Comparison of ENCODE assay signal across 11 mouse cellular contexts in the genomic region with DNA sequence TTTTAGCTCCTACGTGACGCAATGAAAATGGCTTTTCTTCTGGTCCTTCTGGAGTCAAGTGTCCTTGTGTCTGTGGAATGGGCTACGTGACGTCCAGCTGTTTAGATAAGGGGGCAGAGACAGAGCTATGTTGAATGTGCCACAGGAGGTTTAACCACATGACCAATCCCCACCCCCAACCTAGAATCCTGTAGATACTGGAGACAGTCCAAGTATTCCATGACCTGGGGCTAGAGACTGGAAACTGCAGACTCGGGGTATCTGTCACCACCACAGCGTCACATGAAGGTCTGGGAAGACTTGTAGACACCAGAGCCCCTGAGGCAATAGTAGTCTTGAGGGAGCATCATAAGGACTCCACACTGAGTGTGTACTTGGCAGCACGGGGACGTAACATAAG. TPM values are rescaled to one million over a fixed set of nuclear protein-coding genes. Genes with fewer than 3 reads are reported as not detected.
DNase-seq lines count a peak whose midpoint lies in the region; ATAC-seq lines count a peak whose summit lies in the region.
"Had no signal": no experiment of that assay in that cellular context is flagged by ENCODE, and none has a peak within 500 bp of the region (broad histone marks: within the 10 kb centered on the region; RNA-seq: fewer than 3 reads in every experiment).

No protein-coding gene starts in this region.

- WGBS in heart, embryonic 11.5 days (ENCODE audit: insufficient replicate concordance) = 35% methylated on average over 8 of the region's 8 CpGs
- WGBS in midbrain, embryonic 10.5 days = 85% methylated on average over 8 of the region's 8 CpGs
- WGBS in midbrain, embryonic 13.5 days = 78% methylated on average over 8 of the region's 8 CpGs
- WGBS in stomach, embryonic 15.5 days = 60% methylated on average over 8 of the region's 8 CpGs

- no peak overlapping the region for H3K9ac ChIP-seq in heart, embryonic 11.5 days (ENCODE audit: low read depth, low read length)
- H3K9ac ChIP-seq in midbrain, embryonic 13.5 days (replicated peaks) = no peak overlapping the region
- H3K9ac ChIP-seq in stomach, embryonic 15.5 days = no peak overlapping the region

- ATAC-seq in heart, embryonic 11.5 days (replicated peaks; ENCODE audit: insufficient number of reproducible peaks, low FRiP score, low TSS enrichment) = peak; percentile 40; the same call in 1 of the 2 replicates
- ATAC-seq in midbrain, embryonic 13.5 days = no peak
- ATAC-seq in stomach, embryonic 15.5 days (ENCODE audit: insufficient read depth, low FRiP score, low read depth) = 0 out of 2 replicates have a peak, but pooled peaks have one; percentile 2
- no peak for ATAC-seq in granulocyte monocyte progenitor cell, adult 5-6 weeks (replicated peaks; ENCODE audit: poor library complexity, severe bottlenecking)

- DNase-seq in heart, adult 18-20 months = no peak
- no peak for DNase-seq in midbrain, embryonic 10.5 days (ENCODE audit: low spot score)
- DNase-seq in induced T-regulatory cell, adult 2 months (ENCODE audit: low read depth) = peak; percentile 34
- no peak for DNase-seq in ovary, postnatal 14 days (ENCODE audit: low spot score)
- DNase-seq: adrenal gland, adult 2 months; cerebellum, adult 9-11 months; gastrocnemius, postnatal 36 days had no signal

- H3K27ac ChIP-seq in heart, embryonic 11.5 days (ENCODE audit: low read depth, low read length) = peak overlapping the region; percentile 59
- H3K27ac ChIP-seq in midbrain, embryonic 10.5 days (replicated peaks) = 0 out of 2 replicates have a peak overlapping the region, but pooled peaks have one; percentile 30
- H3K27ac ChIP-seq in midbrain, embryonic 13.5 days = no peak overlapping the region
- peak overlapping the region; percentile 77; the same call in 1 of the 2 replicates for H3K27ac ChIP-seq in stomach, embryonic 15.5 days

- peaks cover 24% of the 10 kb centered on the region for H3K4me1 ChIP-seq in heart, embryonic 11.5 days (ENCODE audit: control insufficient read depth, insufficient read depth, low read length)
- peaks cover 41% of the 10 kb centered on the region for H3K4me1 ChIP-seq in midbrain, embryonic 10.5 days
- H3K4me1 ChIP-seq in midbrain, embryonic 13.5 days (replicated peaks) = peaks cover 14% of the 10 kb centered on the region
- peaks cover 41% of the 10 kb centered on the region for H3K4me1 ChIP-seq in stomach, embryonic 15.5 days

- no peaks in the 10 kb centered on the region for H3K27me3 ChIP-seq in heart, embryonic 11.5 days (ENCODE audit: control insufficient read depth, insufficient read depth, low read length)
- H3K27me3 ChIP-seq in midbrain, embryonic 10.5 days (ENCODE audit: low read depth, poor library complexity, severe bottlenecking) = no peaks in the 10 kb centered on the region
- no peaks in the 10 kb centered on the region for H3K27me3 ChIP-seq in midbrain, embryonic 13.5 days
- H3K27me3 ChIP-seq in stomach, embryonic 15.5 days (replicated peaks) = no peaks in the 10 kb centered on the region

- H3K4me3 ChIP-seq in heart, embryonic 11.5 days (ENCODE audit: low read depth, low read length) = no peak overlapping the region
- H3K4me3 ChIP-seq in midbrain, embryonic 10.5 days = no peak overlapping the region
- H3K4me3 ChIP-seq in midbrain, embryonic 13.5 days (replicated peaks) = no peak overlapping the region
- H3K4me3 ChIP-seq in stomach, embryonic 15.5 days (replicated peaks) = no peak overlapping the region

- H3K36me3 ChIP-seq in heart, embryonic 11.5 days (ENCODE audit: control insufficient read depth, insufficient read depth, low read length) = no peaks in the 10 kb centered on the region
- H3K36me3 ChIP-seq in midbrain, embryonic 10.5 days = no peaks in the 10 kb centered on the region
- H3K36me3 ChIP-seq in midbrain, embryonic 13.5 days = no peaks in the 10 kb centered on the region
- no peaks in the 10 kb centered on the region for H3K36me3 ChIP-seq in stomach, embryonic 15.5 days

- 0 out of 2 replicates have a peak overlapping the region, but pooled peaks have one; percentile 9 for H3K4me2 ChIP-seq in heart, embryonic 11.5 days
- H3K4me2 ChIP-seq in midbrain, embryonic 13.5 days (replicated peaks) = no peak overlapping the region
- H3K4me2 ChIP-seq in stomach, embryonic 15.5 days = no peak overlapping the region

- H3K9me3 ChIP-seq in heart, embryonic 11.5 days (replicated peaks; ENCODE audit: control insufficient read depth, low read length) = no peaks in the 10 kb centered on the region
- H3K9me3 ChIP-seq in midbrain, embryonic 10.5 days (replicated peaks) = no peaks in the 10 kb centered on the region
- H3K9me3 ChIP-seq in midbrain, embryonic 13.5 days = no peaks in the 10 kb centered on the region
- H3K9me3 ChIP-seq in stomach, embryonic 15.5 days = no peaks in the 10 kb centered on the region

RNA-seq across cellular contexts. Expression of a gene that starts 22.8 kb away (rescaled TPM):
- 0.24 TPM in 1 of 2 replicates, not detected in the other for polyA plus RNA-seq in heart, embryonic 11.5 days (2014; fragmentation: Nextera tagmentation; extraction: Ambion mirVana)
- total RNA-seq in heart, adult 18-20 months (2021) = under 1 TPM in 1 of 2 experiments, not detected in 1; 0.30 TPM
- polyA plus RNA-seq in midbrain, embryonic 10.5 days (2016; fragmentation: Nextera tagmentation; extraction: Ambion mirVana) = not detected in 2 replicates
- polyA plus RNA-seq in midbrain, embryonic 13.5 days (2015; fragmentation: Nextera tagmentation; extraction: Ambion mirVana) = not detected in 2 replicates
- 0.19 and 0.24 TPM in 2 replicates for polyA plus RNA-seq in stomach, embryonic 15.5 days (2015; fragmentation: Nextera tagmentation; extraction: Ambion mirVana)
- total RNA-seq in granulocyte monocyte progenitor cell, adult 5-6 weeks (2014; fragmentation: Nextera tagmentation) = 2.5 and 4.8 TPM in 2 replicates
- total RNA-seq in granulocyte monocyte progenitor cell, adult 5-6 weeks (2017) = not detected in 2 replicates

RNA-seq across cellular contexts. Expression of a gene that starts 26.0 kb away (rescaled TPM):
- 8.5 and 8.8 TPM in 2 replicates for polyA plus RNA-seq in heart, embryonic 11.5 days (2014; fragmentation: Nextera tagmentation; extraction: Ambion mirVana)
- total RNA-seq in heart, adult 18-20 months (2021) = 10 to 100 TPM; 18.7 to 23.9 TPM
- 3.6 and 3.8 TPM in 2 replicates for polyA plus RNA-seq in midbrain, embryonic 10.5 days (2016; fragmentation: Nextera tagmentation; extraction: Ambion mirVana)
- 1.5 and 2.0 TPM in 2 replicates for polyA plus RNA-seq in midbrain, embryonic 13.5 days (2015; fragmentation: Nextera tagmentation; extraction: Ambion mirVana)
- polyA plus RNA-seq in stomach, embryonic 15.5 days (2015; fragmentation: Nextera tagmentation; extraction: Ambion mirVana) = 27.6 and 27.9 TPM in 2 replicates
- total RNA-seq in granulocyte monocyte progenitor cell, adult 5-6 weeks (2014; fragmentation: Nextera tagmentation) = 37.5 and 41.7 TPM in 2 replicates
- total RNA-seq in granulocyte monocyte progenitor cell, adult 5-6 weeks (2017) = 41.3 and 55.9 TPM in 2 replicates

Comparison
In these comparisons a context has a peak if more than half of its experiments do, and no peak if none do; other contexts are left out.
1. ATAC-seq: peak in heart, embryonic 11.5 days (single experiment) and stomach, embryonic 15.5 days (single experiment); none in midbrain, embryonic 13.5 days (single experiment) and granulocyte monocyte progenitor cell, adult 5-6 weeks (single experiment).